Comparison of ENCODE assay signal across 22 mouse cellular contexts in the genomic region with DNA sequence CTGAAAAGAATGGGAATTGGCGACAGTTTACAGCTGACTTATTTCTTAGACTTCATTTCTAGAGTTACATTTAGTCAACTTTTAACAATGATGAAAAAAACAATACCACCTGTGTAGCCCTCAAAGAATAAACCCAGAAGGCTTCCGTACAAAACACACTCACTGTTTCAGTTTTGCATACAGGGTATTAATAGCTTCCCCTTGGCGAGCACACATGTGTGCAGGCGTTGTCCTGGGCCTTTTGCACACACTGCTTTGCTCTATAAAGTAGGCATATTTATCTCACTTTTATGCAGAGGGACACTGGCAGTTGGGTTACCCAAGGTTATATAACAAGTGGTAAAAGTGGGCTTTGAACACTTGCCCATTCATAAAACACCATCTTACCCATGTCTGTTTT.
"Had no signal": no experiment of that assay in that cellular context is flagged by ENCODE, and none has a peak within 500 bp of the region (broad histone marks: within the 10 kb centered on the region; RNA-seq: fewer than 3 reads in every experiment).

No protein-coding gene starts in this region.

- H3K9ac ChIP-seq: kidney, embryonic 15.5 days; limb, embryonic 12.5 days; limb, embryonic 15.5 days; liver, embryonic 12.5 days; liver, embryonic 15.5 days; midbrain, embryonic 13.5 days had no signal

- H3K4me3 ChIP-seq: kidney, embryonic 15.5 days; left cerebral cortex, adult 2 months; limb, embryonic 12.5 days; limb, embryonic 15.5 days; liver, embryonic 12.5 days; liver, embryonic 15.5 days; megakaryocyte, embryonic 14.5 days; midbrain, embryonic 10.5 days; midbrain, embryonic 13.5 days; myocyte had no signal

- H3K36me3 ChIP-seq: kidney, embryonic 15.5 days; limb, embryonic 12.5 days; limb, embryonic 15.5 days; liver, embryonic 12.5 days; liver, embryonic 15.5 days; midbrain, embryonic 10.5 days; midbrain, embryonic 13.5 days had no signal

- H3K27ac ChIP-seq: kidney, embryonic 15.5 days; left cerebral cortex, adult 2 months; limb, embryonic 12.5 days; limb, embryonic 15.5 days; liver, embryonic 12.5 days; liver, embryonic 15.5 days; macrophage; midbrain, embryonic 10.5 days; midbrain, embryonic 13.5 days had no signal

- ATAC-seq: intestine, embryonic 16.5 days; liver, embryonic 12.5 days; midbrain, embryonic 13.5 days; midbrain, embryonic 16.5 days had no signal

- H3K4me1 ChIP-seq: kidney, embryonic 15.5 days; limb, embryonic 12.5 days had no signal

- H3K27me3 ChIP-seq: kidney, embryonic 15.5 days; limb, embryonic 12.5 days; limb, embryonic 15.5 days; liver, embryonic 12.5 days; liver, embryonic 15.5 days; midbrain, embryonic 13.5 days had no signal

- DNase-seq: kidney, adult 18-20 months; layer of hippocampus, postnatal 36 days; left cerebral cortex, postnatal 4 days; lung, adult 2 months; right cerebral cortex, adult 18-20 months; right cerebral cortex, postnatal 14 days; right cerebral cortex, postnatal 4 days; thymus, adult 18-20 months; thymus, postnatal 36 days had no signal

- H3K9me3 ChIP-seq: kidney, embryonic 15.5 days; limb, embryonic 12.5 days; limb, embryonic 15.5 days; liver, embryonic 12.5 days; liver, embryonic 15.5 days; midbrain, embryonic 10.5 days; midbrain, embryonic 13.5 days had no signal
